Mouse (Mus musculus) kidney, postnatal 0 days (tissue): Measurements from ENCODE around the gene Fermt1. TPM values are rescaled to one million over a fixed set of nuclear protein-coding genes. Genes with fewer than 3 reads are reported as not detected.

ENCODE experiments used
- ATAC-seq: fragments of 200-750 bp; cut with Nextera tagmentation; replicated peaks from 2 replicates; pipeline ENCODE4 v1.8.0; 2017; ENCODE audit warnings: low read depth, moderate number of reproducible peaks, moderate TSS enrichment, moderate library complexity; ENCODE audit not compliant: low FRiP score
- DNase-seq: peaks from one replicate; pipeline ENCODE4 v3.0.0-alpha.2; 2016; ENCODE audit warnings: low spot score
- H3K27ac ChIP-seq: fragments of 300-500 bp; sonication (generic); 2 replicates; pipeline ENCODE4 v1.5.1; 2014; ENCODE audit warnings: mild to moderate bottlenecking
- H3K27me3 ChIP-seq: fragments of 300-500 bp; sonication (generic); 2 replicates; pipeline ENCODE4 v1.6.1; 2014; ENCODE audit warnings: low read length, mixed read lengths; ENCODE audit not compliant: insufficient read depth
- H3K36me3 ChIP-seq: fragments of 300-500 bp; sonication (generic); 2 replicates; pipeline ENCODE4 v1.6.1; 2014; ENCODE audit warnings: low read length, mixed read lengths; ENCODE audit not compliant: insufficient read depth
- H3K4me1 ChIP-seq: fragments of 300-500 bp; sonication (generic); replicated peaks from 2 replicates; pipeline ENCODE4 v1.6.1; 2014; ENCODE audit warnings: antibody characterized with exemption, low read length, mixed read lengths; ENCODE audit not compliant: insufficient read depth
- H3K4me2 ChIP-seq: fragments of 300-500 bp; sonication (generic); 2 replicates; pipeline ENCODE4 v1.6.1; 2014; ENCODE audit warnings: mild to moderate bottlenecking, low read length, moderate library complexity, mixed read lengths
- H3K4me3 ChIP-seq: fragments of 300-500 bp; sonication (generic); replicated peaks from 2 replicates; pipeline ENCODE4 v1.5.1; 2014; ENCODE audit warnings: low read depth, low read length
- H3K9ac ChIP-seq: fragments of 300-500 bp; sonication (generic); 2 replicates; pipeline ENCODE4 v1.6.1; 2014; ENCODE audit warnings: low read depth, low read length
- H3K9me3 ChIP-seq: fragments of 300-500 bp; sonication (generic); replicated peaks from 2 replicates; pipeline ENCODE4 v1.6.1; 2016; ENCODE audit warnings: low read length, inconsistent platforms, mixed read lengths
- CTCF ChIP-seq: IDR thresholded peaks from 2 replicates; pipeline ENCODE4 v1.5.1; 2016; ENCODE audit warnings: antibody characterized with exemption, low read depth, mild to moderate bottlenecking, moderate library complexity
- WGBS: fragments of 180-500 bp; shearing (Covaris S2); extraction: QIAGEN DNeasy Blood & Tissue Kit; methylation state at CpG from one replicate; pipeline ENCODE4 v1.1.7; 2014; 5-methylcytosine and 5-hydroxymethylcytosine counted together
- polyA plus RNA-seq: library from polyadenylated mRNA; unstranded; fragments of >200 nt; fragmentation: Nextera tagmentation; extraction: Ambion mirVana; gene quantifications from 2 replicates; pipeline ENCODE4 v1.2.1, GENCODE M21; 2015

Gene Fermt1
- polyA plus RNA-seq, 1 experiment from 2014 or later: 22.5 TPM

- Histone ChIP-seq H3K4me1 (no peaks in the 10 kb centered on the region), H3K9ac (no peak overlapping the region), H3K27ac (no peak overlapping the region), H3K27me3 (no peaks in the 10 kb centered on the region), H3K9me3 (no peaks in the 10 kb centered on the region), H3K4me3 (no peak overlapping the region), H3K4me2 (no peak overlapping the region), H3K36me3 (no peaks in the 10 kb centered on the region)
- 47% methylated on average over 1 of the region's 1 CpGs for WGBS
- DNase-seq (no peak), ATAC-seq (no peak)
- TF ChIP-seq CTCF: no peak
These were observed 12.1 kb upstream of the Fermt1 start for GRCm38 (mm10) chr2:132957786-132958185.

DNA sequence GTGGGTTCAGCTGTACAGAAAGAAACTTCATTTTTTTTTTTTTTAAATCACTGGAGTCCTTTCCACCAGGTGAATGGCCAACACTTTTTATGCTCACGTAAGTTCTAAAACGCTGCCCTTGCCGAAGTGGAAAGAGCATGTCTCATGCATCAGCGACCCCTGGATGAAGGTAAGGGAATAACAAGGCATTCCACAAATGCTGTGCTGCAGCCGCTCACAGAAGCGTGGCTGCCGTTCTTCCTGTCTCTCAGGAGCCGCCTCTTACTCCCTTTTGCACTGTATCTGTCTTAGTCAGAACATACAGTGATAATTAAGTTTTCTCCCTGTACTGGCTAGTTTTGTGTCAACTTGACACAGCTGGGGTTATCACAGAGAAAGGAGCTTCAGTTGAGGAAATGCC lies 6.5 kb upstream of the Fermt1 start:
- peak; percentile 54; the same call in 1 of the 2 replicates for ATAC-seq
- no peak overlapping the region for H3K27ac ChIP-seq
- no peak overlapping the region for H3K9ac ChIP-seq
- WGBS: 2% methylated on average over 8 of the region's 8 CpGs
- H3K27me3 ChIP-seq: no peaks in the 10 kb centered on the region
- H3K9me3 ChIP-seq: no peaks in the 10 kb centered on the region
- H3K4me1 ChIP-seq: no peaks in the 10 kb centered on the region
- H3K4me2 ChIP-seq: no peak overlapping the region
- peak; percentile 76 for TF ChIP-seq CTCF
- H3K4me3 ChIP-seq: no peak overlapping the region
- H3K36me3 ChIP-seq: no peaks in the 10 kb centered on the region
- peak; percentile 79 for DNase-seq

DNA sequence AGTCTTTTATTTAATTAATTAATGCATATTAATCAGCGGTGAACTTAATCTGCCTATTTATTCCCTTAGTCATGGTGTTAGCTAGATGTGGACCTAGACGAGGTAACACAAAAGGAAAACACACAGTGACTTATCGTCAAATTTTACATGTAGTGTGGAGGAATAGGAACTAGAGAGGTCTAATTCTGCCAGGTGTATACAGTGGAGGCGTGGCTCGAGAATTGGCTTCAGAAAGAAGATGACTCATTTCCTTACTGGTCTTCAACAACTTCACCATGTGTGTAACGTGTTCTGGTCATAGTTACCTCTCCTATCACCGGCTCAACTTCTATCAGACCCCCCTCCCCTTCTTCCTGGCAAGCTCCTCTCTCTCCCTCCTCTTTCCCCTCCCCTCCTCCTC lies 2.5 kb upstream of the Fermt1 start:
- no peak for ATAC-seq
- no peak overlapping the region for H3K9ac ChIP-seq
- DNase-seq: no peak
- H3K4me3 ChIP-seq: no peak overlapping the region
- H3K27me3 ChIP-seq: 0 out of 2 replicates have a peak, but pooled peaks cover 10% of the 10 kb centered on the region
- TF ChIP-seq CTCF: no peak
- 82% methylated on average over 7 of the region's 7 CpGs for WGBS
- no peaks in the 10 kb centered on the region for H3K9me3 ChIP-seq
- no peaks in the 10 kb centered on the region for H3K36me3 ChIP-seq
- 0 out of 2 replicates have a peak, but pooled peaks cover 10% of the 10 kb centered on the region for H3K4me1 ChIP-seq
- H3K27ac ChIP-seq: no peak overlapping the region
- H3K4me2 ChIP-seq: no peak overlapping the region

GRCm38 (mm10) chr2:132946976-132947375 lies 1.3 kb upstream of the Fermt1 start:
- Histone ChIP-seq H3K9ac (no peak overlapping the region), H3K9me3 (no peaks in the 10 kb centered on the region), H3K27ac (no peak overlapping the region), H3K4me1 (0 out of 2 replicates have a peak, but pooled peaks cover 10% of the 10 kb centered on the region), H3K27me3 (0 out of 2 replicates have a peak, but pooled peaks cover 10% of the 10 kb centered on the region), H3K36me3 (no peaks in the 10 kb centered on the region), H3K4me2 (no peak overlapping the region), H3K4me3 (no peak overlapping the region)
- 66% methylated on average over 6 of the region's 6 CpGs for WGBS
- DNase-seq (no peak), ATAC-seq (no peak)
- TF ChIP-seq CTCF: no peak

- Histone ChIP-seq H3K4me2 (peak overlapping the region; percentile 62), H3K9me3 (no peaks in the 10 kb centered on the region), H3K27ac (peak overlapping the region; percentile 85), H3K36me3 (no peaks in the 10 kb centered on the region), H3K27me3 (0 out of 2 replicates have a peak, but pooled peaks cover 10% of the 10 kb centered on the region), H3K4me3 (peak overlapping the region; percentile 37), H3K9ac (peak overlapping the region; percentile 49), H3K4me1 (0 out of 2 replicates have a peak, but pooled peaks cover 10% of the 10 kb centered on the region)
- 5% methylated on average over 24 of the region's 24 CpGs for WGBS
- TF ChIP-seq CTCF: no peak
- no peak for DNase-seq
- ATAC-seq: 0 out of 2 replicates have a peak, but pooled peaks have one; percentile 16
These were observed 888 bp downstream of the Fermt1 start for GRCm38 (mm10) chr2:132944711-132945325.

DNA sequence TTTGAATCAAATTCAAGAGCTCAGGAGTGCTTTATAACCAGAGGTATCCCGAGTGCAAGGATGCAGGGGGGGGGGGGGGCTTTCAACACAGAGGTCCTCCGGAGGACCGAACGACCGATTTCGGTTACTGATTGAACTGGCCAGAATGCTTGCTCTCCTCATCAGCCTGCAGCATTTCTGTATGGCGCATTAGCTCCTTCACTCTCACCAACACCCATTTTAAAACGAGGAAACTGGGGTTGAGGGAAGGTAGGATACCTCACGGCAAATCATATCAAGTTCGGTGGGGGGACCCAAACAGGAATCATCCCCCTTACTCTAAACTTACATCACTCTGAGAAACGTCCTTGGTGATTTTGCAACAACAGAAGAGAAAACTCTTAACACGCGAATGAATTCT lies 1.7 kb downstream of the Fermt1 start:
- no peak for TF ChIP-seq CTCF
- H3K4me2 ChIP-seq: peak overlapping the region; percentile 17
- H3K9ac ChIP-seq: no peak overlapping the region
- H3K4me3 ChIP-seq: no peak overlapping the region; the same call in 1 of the 2 replicates
- ATAC-seq (no peak), DNase-seq (no peak)
- H3K36me3 ChIP-seq: no peaks in the 10 kb centered on the region
- no peak overlapping the region for H3K27ac ChIP-seq
- 0 out of 2 replicates have a peak, but pooled peaks cover 10% of the 10 kb centered on the region for H3K27me3 ChIP-seq
- 0 out of 2 replicates have a peak, but pooled peaks cover 10% of the 10 kb centered on the region for H3K4me1 ChIP-seq
- WGBS: 26% methylated on average over 13 of the region's 13 CpGs
- H3K9me3 ChIP-seq: no peaks in the 10 kb centered on the region
